Mouse (Mus musculus): ENCODE data around the gene Gm11096. TPM values are rescaled to one million over a fixed set of nuclear protein-coding genes. Genes with fewer than 3 reads are reported as not detected.
A peak's percentile ranks its signal among the peaks of the same experiment; 100 is the strongest.

Gene Gm11096
- total RNA-seq, 2 experiments from 2014 or later: not detected

DNA sequence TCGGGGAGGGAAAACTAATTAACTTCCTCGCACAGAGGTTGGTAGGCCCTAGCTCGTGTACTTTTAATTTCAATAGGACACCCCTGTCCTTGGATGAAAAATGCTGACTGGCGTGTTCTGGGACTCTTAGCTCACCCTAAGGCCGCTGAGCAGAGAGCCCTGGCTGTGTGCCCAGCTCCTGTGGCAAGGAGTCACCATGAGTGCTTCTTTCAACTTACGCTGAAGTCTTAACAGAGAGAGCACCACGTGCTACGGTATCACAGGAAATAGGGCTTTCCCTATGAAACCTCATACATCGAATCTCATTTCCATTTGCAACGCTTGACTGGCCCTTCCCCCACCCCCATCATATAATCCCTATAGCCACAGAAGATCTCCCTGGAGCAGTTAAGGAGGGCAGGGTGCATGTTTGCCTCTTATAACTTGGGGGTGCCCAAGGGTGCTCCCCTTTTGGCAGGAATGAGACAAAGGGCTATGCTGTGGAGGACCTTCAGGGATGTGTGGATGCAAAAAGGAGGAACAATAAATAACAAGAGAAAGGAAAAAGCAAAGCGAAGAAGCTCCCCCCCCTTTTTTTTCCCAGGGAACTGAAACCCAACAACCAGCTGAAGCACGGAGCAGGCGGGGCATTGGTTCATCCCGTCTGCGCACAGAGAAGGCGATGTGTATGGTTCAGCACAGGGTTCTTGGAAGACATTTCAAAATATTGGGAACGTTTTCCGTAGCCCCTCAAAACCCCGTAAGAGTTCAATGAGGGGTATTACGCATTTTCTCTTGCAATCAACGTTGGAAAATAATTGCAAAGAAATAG lies 39.0 kb downstream of the Gm11096 start:
- peak; percentile 74 to 76 for DNase-seq
- intact Hi-C loops (cut with DNase I): no loop called here

DNA sequence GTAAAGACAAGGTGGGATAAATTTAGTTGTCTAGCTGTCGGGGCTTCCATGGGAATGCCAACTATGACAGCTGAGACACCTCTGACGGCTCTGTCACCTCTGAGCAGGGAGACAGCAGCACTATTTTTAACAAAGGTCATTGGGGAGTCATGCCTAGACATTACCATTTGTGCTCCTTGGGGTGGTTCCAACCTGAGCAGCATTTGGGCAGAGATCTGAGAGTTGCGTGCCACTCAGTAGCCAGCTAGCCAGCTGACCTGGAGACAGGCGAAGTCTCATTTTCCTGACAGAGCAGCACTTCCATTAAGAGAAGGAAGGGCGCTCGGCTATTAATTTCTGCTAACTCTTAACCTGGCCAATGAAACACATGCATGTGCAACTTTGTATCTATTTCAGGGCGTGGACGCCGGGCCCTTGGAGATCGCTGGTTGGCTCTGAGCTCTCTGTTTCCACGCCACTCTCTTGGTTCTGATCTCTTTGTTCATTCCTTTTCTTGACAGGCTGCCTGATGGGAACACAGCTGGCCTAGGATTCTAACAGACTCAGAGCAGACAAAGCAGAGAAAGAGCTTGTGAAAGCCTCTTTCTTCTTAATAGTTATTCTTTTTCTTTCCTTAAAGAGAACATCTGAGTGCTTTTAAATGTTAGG lies 40.4 kb downstream of the Gm11096 start:
- peak; percentile 40 to 65 for DNase-seq
- intact Hi-C loops (cut with DNase I): no loop called here

DNA sequence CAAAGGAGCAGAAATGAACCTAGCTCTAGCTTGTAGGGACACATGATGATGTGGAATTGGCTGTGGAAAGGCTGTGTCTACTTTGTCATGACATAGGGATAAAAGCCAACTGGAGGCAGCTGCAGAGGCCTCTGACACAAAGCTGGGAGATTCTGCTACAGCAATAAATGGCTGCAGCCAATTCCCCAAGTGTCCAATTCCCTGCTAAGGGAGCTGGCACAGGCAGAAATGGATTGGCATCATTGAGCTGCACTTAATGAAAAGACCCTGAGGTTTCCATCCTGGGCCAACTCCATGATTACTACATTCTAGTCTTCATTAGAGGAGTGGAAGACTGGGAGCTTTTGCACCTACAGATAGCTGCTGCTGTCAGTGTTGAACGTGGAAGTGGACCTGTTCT lies 44.8 kb downstream of the Gm11096 start:
- intact Hi-C loops (cut with DNase I): loop anchor here (5.0 kb wide), 1 partner anchor 161 kb away; no protein-coding TSS in a partner anchor
- no peak for DNase-seq

Measured in heart, postnatal 36 days (tissue).